Mouse (Mus musculus) CH12.LX (cell line): ENCODE data around the gene Pbrm1.

Source experiments
- CHD2 ChIP-seq: IDR thresholded peaks from 2 replicates; pipeline ENCODE4 v1.6.1; 2011; ENCODE audit warnings: low read length, improper control_type of control experiment
- CTCF ChIP-seq, 2 experiments: IDR thresholded peaks in 1 of 2; conservative IDR thresholded peaks in 1 of 2; 2 replicates each; pipeline ENCODE4 v1.5.1; 2011 to 2012; ENCODE audit warnings: low read depth in 2 of 2, low read length in 2 of 2, improper control_type of control experiment in 1 of 2, inconsistent platforms in 1 of 2, mild to moderate bottlenecking in 1 of 2, moderate library complexity in 1 of 2
- MXI1 ChIP-seq: IDR thresholded peaks from 2 replicates; pipeline ENCODE4 v1.6.1; 2011; ENCODE audit warnings: mild to moderate bottlenecking, low read depth, low read length, improper control_type of control experiment
- POLR2A ChIP-seq: IDR thresholded peaks from 2 replicates; pipeline ENCODE4 v1.6.1; 2011; ENCODE audit warnings: low read depth, mild to moderate bottlenecking, improper control_type of control experiment, low read length

DNA sequence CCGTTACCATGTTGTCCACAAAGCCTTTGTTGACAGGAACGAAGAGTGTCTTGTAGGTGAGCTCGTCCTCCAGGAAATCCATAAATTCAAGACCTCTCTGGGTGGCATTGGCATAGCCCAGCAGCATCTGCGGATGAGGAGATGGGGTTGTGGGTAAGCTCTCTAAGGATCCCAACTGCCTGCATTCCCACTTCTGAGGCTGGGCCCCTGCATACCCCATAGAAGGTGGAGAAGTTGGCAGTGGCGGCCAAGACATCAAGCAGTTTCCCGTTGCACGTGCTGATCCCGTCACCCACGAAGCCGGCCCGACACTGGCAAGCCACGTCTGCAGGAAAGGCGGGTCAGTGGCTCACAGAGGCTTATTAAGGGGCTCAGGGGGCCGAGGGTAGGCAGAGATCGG, 121.2 kb downstream of the Pbrm1 start:
- TF ChIP-seq CTCF (conservative IDR thresholded peaks at IDR 0.05 in 1 of 2, IDR thresholded peaks at IDR 0.05 in 1 of 2; ENCODE audit: low read depth in 2 of 2, low read length in 2 of 2): no peak
- TF ChIP-seq POLR2A: no peak
- no peak for TF ChIP-seq MXI1
- TF ChIP-seq CHD2: no peak
